Mouse (Mus musculus) heart, postnatal 0 days (tissue): ENCODE data around the gene Tbk1. TPM values are rescaled to one million over a fixed set of nuclear protein-coding genes. Genes with fewer than 3 reads are reported as not detected.

ENCODE experiments used
- ATAC-seq: fragments of 200-750 bp; cut with Nextera tagmentation; 2 replicates; pipeline ENCODE4 v1.8.0; 2017; ENCODE audit warnings: low read depth, moderate number of reproducible peaks, moderate library complexity; ENCODE audit not compliant: insufficient read depth
- DNase-seq: peaks from one replicate; pipeline ENCODE4 v3.0.0-alpha.2; 2016; ENCODE audit warnings: low spot score
- H3K27ac ChIP-seq: fragments of 300-500 bp; sonication (generic); 2 replicates; pipeline ENCODE4 v1.5.1; 2014; ENCODE audit warnings: low read depth, mild to moderate bottlenecking
- H3K27me3 ChIP-seq: fragments of 300-500 bp; sonication (generic); 2 replicates; pipeline ENCODE4 v1.6.1; 2014; ENCODE audit warnings: low read length, mixed read lengths; ENCODE audit not compliant: control insufficient read depth, insufficient read depth
- H3K36me3 ChIP-seq: fragments of 300-500 bp; sonication (generic); replicated peaks from 2 replicates; pipeline ENCODE4 v1.6.1; 2014; ENCODE audit warnings: low read length, mixed read lengths; ENCODE audit not compliant: control insufficient read depth, insufficient read depth
- H3K4me1 ChIP-seq: fragments of 300-500 bp; sonication (generic); 2 replicates; pipeline ENCODE4 v1.6.1; 2014; ENCODE audit warnings: antibody characterized with exemption; ENCODE audit not compliant: control insufficient read depth, insufficient read depth
- H3K4me2 ChIP-seq: fragments of 300-500 bp; sonication (generic); 2 replicates; pipeline ENCODE4 v1.6.1; 2014; ENCODE audit warnings: low read depth, mild to moderate bottlenecking, low read length, moderate library complexity
- H3K4me3 ChIP-seq: fragments of 300-500 bp; sonication (generic); 2 replicates; pipeline ENCODE4 v1.5.1; 2014; ENCODE audit warnings: low read depth, low read length
- H3K9ac ChIP-seq: fragments of 300-500 bp; sonication (generic); replicated peaks from 2 replicates; pipeline ENCODE4 v1.6.1; 2014; ENCODE audit warnings: low read depth, low read length, mixed read lengths
- H3K9me3 ChIP-seq: fragments of 300-500 bp; sonication (generic); replicated peaks from 2 replicates; pipeline ENCODE4 v1.6.1; 2016; ENCODE audit warnings: low read length; ENCODE audit not compliant: control insufficient read depth
- CTCF ChIP-seq: IDR thresholded peaks from 2 replicates; pipeline ENCODE4 v1.5.1; 2016; ENCODE audit warnings: antibody characterized with exemption, control low read depth, low read depth
- EP300 ChIP-seq: IDR thresholded peaks from 2 replicates; pipeline ENCODE4 v1.6.1; 2016; ENCODE audit warnings: antibody characterized with exemption, low read depth
- whole genome bisulfite sequencing: fragments of 180-500 bp; shearing (Covaris S2); extraction: QIAGEN DNeasy Blood & Tissue Kit; methylation state at CpG from one replicate; pipeline ENCODE4 v1.1.7; 2014; 5-methylcytosine and 5-hydroxymethylcytosine counted together
- polyA plus RNA-seq: library from polyadenylated mRNA; unstranded; fragments of >200 nt; fragmentation: Nextera tagmentation; extraction: Ambion mirVana; gene quantifications from 2 replicates; pipeline ENCODE4 v1.2.1, GENCODE M21; 2015
- total RNA-seq: library from RNA; depleted of rRNA; stranded (reverse); fragments of >200 nt; gene quantifications from 2 replicates; pipeline ENCODE4 v1.2.3, GENCODE M21; 2014; ENCODE audit warnings: low replicate concordance

The Tbk1 gene
- total and polyA plus RNA-seq, 2 experiments from 2014 or later = 12.5 to 15.5 TPM

GRCm38 (mm10) chr10:121581405-121581804, 5.2 kb downstream of the Tbk1 start:
- Histone ChIP-seq H3K27ac (no peak overlapping the region), H3K9me3 (no peaks in the 10 kb centered on the region), H3K4me3 (no peak overlapping the region), H3K4me1 (peaks cover 9% of the 10 kb centered on the region; the same call in 1 of the 2 replicates), H3K4me2 (no peak overlapping the region), H3K9ac (no peak overlapping the region), H3K27me3 (no peaks in the 10 kb centered on the region), H3K36me3 (peaks cover 48% of the 10 kb centered on the region)
- ATAC-seq = no peak
- TF ChIP-seq EP300 (no peak), CTCF (no peak)
- WGBS = 82% methylated on average over 6 of the region's 6 CpGs
- DNase-seq = no peak

- no peak overlapping the region for H3K4me2 ChIP-seq
- peaks cover 6% of the 10 kb centered on the region; the same call in 1 of the 2 replicates for H3K4me1 ChIP-seq
- H3K4me3 ChIP-seq = no peak overlapping the region
- peaks cover 57% of the 10 kb centered on the region for H3K36me3 ChIP-seq
- TF ChIP-seq CTCF (no peak), EP300 (no peak)
- H3K27me3 ChIP-seq = no peaks in the 10 kb centered on the region
- no peak for DNase-seq
- no peak overlapping the region for H3K9ac ChIP-seq
- ATAC-seq = no peak
- H3K27ac ChIP-seq = no peak overlapping the region
- H3K9me3 ChIP-seq = no peaks in the 10 kb centered on the region
- whole genome bisulfite sequencing = 95% methylated on average over 5 of the region's 5 CpGs
Measured at GRCm38 (mm10) chr10:121580381-121580780, 6.2 kb downstream of the Tbk1 start.

- no peaks in the 10 kb centered on the region for H3K9me3 ChIP-seq
- no peak overlapping the region for H3K27ac ChIP-seq
- no peaks in the 10 kb centered on the region for H3K27me3 ChIP-seq
- no peaks in the 10 kb centered on the region for H3K4me1 ChIP-seq
- no peak overlapping the region for H3K9ac ChIP-seq
- no peak for ATAC-seq
- H3K4me3 ChIP-seq = no peak overlapping the region
- TF ChIP-seq CTCF (no peak), EP300 (no peak)
- H3K36me3 ChIP-seq = peaks cover 52% of the 10 kb centered on the region
- no peak for DNase-seq
- WGBS = 79% methylated on average over 9 of the region's 9 CpGs
- H3K4me2 ChIP-seq = no peak overlapping the region
Measured at GRCm38 (mm10) chr10:121576372-121576771, 10.2 kb downstream of the Tbk1 start.

- ATAC-seq (no peak), DNase-seq (no peak)
- H3K27me3 ChIP-seq = no peaks in the 10 kb centered on the region
- no peak overlapping the region for H3K9ac ChIP-seq
- no peak for TF ChIP-seq EP300
- no peak for TF ChIP-seq CTCF
- no peak overlapping the region for H3K27ac ChIP-seq
- H3K4me2 ChIP-seq = no peak overlapping the region
- peaks cover 56% of the 10 kb centered on the region for H3K36me3 ChIP-seq
- WGBS = 95% methylated on average over 22 of the region's 22 CpGs
- H3K4me1 ChIP-seq = no peaks in the 10 kb centered on the region
- no peaks in the 10 kb centered on the region for H3K9me3 ChIP-seq
- H3K4me3 ChIP-seq = no peak overlapping the region
Measured at GRCm38 (mm10) chr10:121571511-121572147, 15.0 kb downstream of the Tbk1 start.

DNA sequence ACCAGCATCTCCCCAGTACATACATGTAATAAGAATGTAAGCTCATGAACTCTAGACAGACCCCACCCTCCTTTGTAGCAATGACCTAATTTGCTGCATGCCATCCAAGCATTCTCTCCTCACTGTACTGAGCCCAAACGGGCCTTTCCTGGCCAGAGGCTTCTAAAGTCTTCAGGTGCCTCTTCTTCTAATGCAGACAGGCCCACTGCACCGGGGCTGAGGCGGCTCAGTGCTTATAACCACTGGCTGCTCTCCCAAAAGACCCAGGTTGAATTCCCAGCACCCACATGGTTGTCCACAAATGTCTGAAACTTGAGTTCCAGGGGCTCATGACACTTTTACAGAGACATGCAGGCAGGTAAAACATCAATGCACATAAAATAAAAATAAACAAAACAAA, 15.6 kb downstream of the Tbk1 start:
- no peaks in the 10 kb centered on the region for H3K27me3 ChIP-seq
- no peak overlapping the region for H3K4me3 ChIP-seq
- no peaks in the 10 kb centered on the region for H3K4me1 ChIP-seq
- TF ChIP-seq CTCF (no peak), EP300 (no peak)
- DNase-seq (no peak), ATAC-seq (no peak)
- H3K9ac ChIP-seq = no peak overlapping the region
- H3K36me3 ChIP-seq = peaks cover 53% of the 10 kb centered on the region
- no peak overlapping the region for H3K27ac ChIP-seq
- H3K4me2 ChIP-seq = no peak overlapping the region
- WGBS = 93% methylated on average over 3 of the region's 3 CpGs
- H3K9me3 ChIP-seq = no peaks in the 10 kb centered on the region

DNA sequence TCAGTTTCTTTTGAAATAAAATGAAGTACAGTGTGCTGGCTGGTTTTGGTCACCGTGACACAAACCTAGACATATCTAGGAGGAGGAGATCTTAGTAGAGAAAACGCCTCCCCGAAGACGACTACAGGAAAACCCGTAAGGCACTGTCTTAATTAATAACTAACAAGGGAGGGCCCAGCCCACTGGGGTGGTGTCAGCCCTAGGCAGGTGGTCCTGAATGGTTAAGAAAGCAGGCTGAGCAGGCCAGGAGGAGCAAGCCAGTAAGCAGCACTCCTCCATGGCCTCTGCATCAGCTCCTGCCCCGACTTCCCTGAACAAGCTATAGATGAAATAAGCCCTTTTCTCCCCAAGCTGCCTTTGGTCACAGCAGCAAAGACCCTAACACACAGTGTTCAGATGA, 16.8 kb downstream of the Tbk1 start:
- H3K9me3 ChIP-seq = no peaks in the 10 kb centered on the region
- no peak overlapping the region for H3K9ac ChIP-seq
- H3K4me1 ChIP-seq = no peaks in the 10 kb centered on the region
- no peak overlapping the region for H3K27ac ChIP-seq
- ATAC-seq = no peak
- H3K4me3 ChIP-seq = no peak overlapping the region
- TF ChIP-seq EP300 (no peak), CTCF (no peak)
- no peaks in the 10 kb centered on the region for H3K27me3 ChIP-seq
- WGBS = 89% methylated on average over 6 of the region's 6 CpGs
- H3K36me3 ChIP-seq = peaks cover 53% of the 10 kb centered on the region
- no peak for DNase-seq
- H3K4me2 ChIP-seq = no peak overlapping the region
